Mouse (Mus musculus) heart, embryonic 11.5 days (tissue): ENCODE measurements around the gene Dapk1. TPM values are rescaled to one million over a fixed set of nuclear protein-coding genes. Genes with fewer than 3 reads are reported as not detected.

Experiments
- ATAC-seq: fragments of 200-750 bp; cut with Nextera tagmentation; replicated peaks from 2 replicates; pipeline ENCODE4 v1.8.0; 2017; ENCODE audit warnings: moderate library complexity; ENCODE audit not compliant: insufficient number of reproducible peaks, low FRiP score, low TSS enrichment
- H3K27ac ChIP-seq: fragments of 300-500 bp; sonication (generic); 2 replicates; pipeline ENCODE4 v1.5.1; 2014; ENCODE audit warnings: mild to moderate bottlenecking, low read depth, low read length
- H3K27me3 ChIP-seq: fragments of 300-500 bp; sonication (generic); 2 replicates; pipeline ENCODE4 v1.6.1; 2014; ENCODE audit warnings: mild to moderate bottlenecking, low read length, mixed read lengths; ENCODE audit not compliant: control insufficient read depth, insufficient read depth
- H3K36me3 ChIP-seq: fragments of 300-500 bp; sonication (generic); 2 replicates; pipeline ENCODE4 v1.6.1; 2014; ENCODE audit warnings: mild to moderate bottlenecking, low read length, moderate library complexity, mixed read lengths; ENCODE audit not compliant: control insufficient read depth, insufficient read depth
- H3K4me1 ChIP-seq: fragments of 300-500 bp; sonication (generic); 2 replicates; pipeline ENCODE4 v1.6.1; 2014; ENCODE audit warnings: low read length; ENCODE audit not compliant: control insufficient read depth, insufficient read depth
- H3K4me2 ChIP-seq: fragments of 300-500 bp; sonication (generic); 2 replicates; pipeline ENCODE4 v1.6.1; 2014; ENCODE audit warnings: mild to moderate bottlenecking, moderate library complexity
- H3K4me3 ChIP-seq: fragments of 300-500 bp; sonication (generic); 2 replicates; pipeline ENCODE4 v1.5.1; 2014; ENCODE audit warnings: low read depth, low read length
- H3K9ac ChIP-seq: fragments of 300-500 bp; sonication (generic); 2 replicates; pipeline ENCODE4 v1.6.1; 2014; ENCODE audit warnings: mild to moderate bottlenecking, low read depth, low read length, moderate library complexity
- H3K9me3 ChIP-seq: fragments of 300-500 bp; sonication (generic); replicated peaks from 2 replicates; pipeline ENCODE4 v1.6.1; 2016; ENCODE audit warnings: low read length; ENCODE audit not compliant: control insufficient read depth
- WGBS: fragments of 180-500 bp; shearing (Covaris S2); extraction: QIAGEN DNeasy Blood & Tissue Kit; methylation state at CpG from one replicate; pipeline ENCODE4 v1.1.7; 2014; ENCODE audit not compliant: insufficient replicate concordance; 5-methylcytosine and 5-hydroxymethylcytosine counted together
- polyA plus RNA-seq: library from polyadenylated mRNA; unstranded; fragments of >200 nt; fragmentation: Nextera tagmentation; extraction: Ambion mirVana; gene quantifications from 2 replicates; pipeline ENCODE4 v1.2.1, GENCODE M21; 2014

Dapk1 gene
- polyA plus RNA-seq, 1 experiment from 2014 or later = 9.8 TPM

DNA sequence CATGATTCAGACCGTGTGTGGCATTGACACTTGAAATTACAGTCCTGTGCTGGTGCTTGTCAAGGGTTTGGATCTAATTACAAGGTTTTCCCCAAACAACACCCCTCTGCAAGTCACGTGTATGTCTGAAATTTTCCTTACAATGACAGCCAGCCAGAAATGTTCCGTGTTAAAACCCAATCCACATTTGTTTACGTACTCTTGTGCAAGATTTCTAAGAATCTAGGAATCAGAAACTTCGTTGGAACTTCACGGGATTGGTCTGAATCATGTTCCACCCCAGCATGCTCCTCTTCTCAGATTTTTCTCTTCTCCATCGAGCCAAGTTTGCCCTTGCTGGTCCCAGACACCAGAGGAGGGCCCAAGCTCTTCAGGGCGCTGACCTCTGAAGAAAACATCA, 27.8 kb upstream of the Dapk1 start:
- no peaks in the 10 kb centered on the region for H3K36me3 ChIP-seq
- no peak for ATAC-seq
- no peak overlapping the region for H3K4me3 ChIP-seq
- no peak overlapping the region for H3K27ac ChIP-seq
- H3K27me3 ChIP-seq = no peaks in the 10 kb centered on the region
- WGBS = 77% methylated on average over 8 of the region's 8 CpGs
- H3K9me3 ChIP-seq = no peaks in the 10 kb centered on the region
- H3K4me1 ChIP-seq = no peaks in the 10 kb centered on the region
- H3K9ac ChIP-seq = no peak overlapping the region
- no peak overlapping the region for H3K4me2 ChIP-seq

DNA sequence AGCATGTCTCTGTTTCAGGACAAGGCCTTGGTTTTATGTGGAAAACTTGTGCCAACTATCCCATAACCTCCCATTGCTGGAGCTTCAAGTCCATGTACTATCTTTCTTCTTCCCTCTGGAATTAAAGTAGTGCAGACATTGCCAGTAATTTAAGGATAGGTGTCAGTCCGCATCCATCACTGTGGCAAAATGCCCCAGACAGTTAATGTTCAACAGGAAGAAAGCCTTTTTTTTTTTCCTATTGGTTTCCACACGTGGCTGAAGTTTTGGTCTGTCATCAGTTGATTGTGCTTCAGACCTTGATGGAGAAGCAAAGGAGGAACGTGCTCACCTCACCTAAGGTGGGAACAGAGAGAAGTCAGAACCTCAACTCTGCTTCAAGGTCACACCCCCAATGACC, 23.2 kb upstream of the Dapk1 start:
- no peaks in the 10 kb centered on the region for H3K27me3 ChIP-seq
- no peaks in the 10 kb centered on the region for H3K9me3 ChIP-seq
- no peak overlapping the region for H3K9ac ChIP-seq
- H3K4me2 ChIP-seq = no peak overlapping the region
- no peaks in the 10 kb centered on the region for H3K4me1 ChIP-seq
- no peaks in the 10 kb centered on the region for H3K36me3 ChIP-seq
- H3K27ac ChIP-seq = no peak overlapping the region
- ATAC-seq = no peak
- WGBS = 67% methylated on average over 3 of the region's 3 CpGs
- H3K4me3 ChIP-seq = no peak overlapping the region

DNA sequence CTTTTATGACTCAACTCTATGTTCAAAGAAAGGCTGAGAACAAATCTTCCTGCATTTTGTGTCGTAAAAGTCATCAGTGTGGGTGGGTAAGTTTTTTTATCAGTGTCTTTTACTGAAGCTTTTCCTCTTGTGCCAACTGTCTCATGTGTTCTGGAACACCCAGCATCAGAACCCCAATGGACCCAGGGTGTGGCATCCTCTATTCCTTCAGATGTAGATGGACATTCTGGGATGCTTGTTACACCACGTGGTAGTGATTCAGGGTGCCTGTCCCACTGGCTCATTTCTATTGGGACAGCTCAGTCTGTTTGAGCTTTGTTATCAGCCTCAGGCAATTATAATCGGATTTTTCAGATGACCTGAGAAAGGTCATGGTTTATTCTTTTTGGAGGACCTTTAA, 6.9 kb upstream of the Dapk1 start:
- no peaks in the 10 kb centered on the region for H3K36me3 ChIP-seq
- H3K4me2 ChIP-seq = no peak overlapping the region
- H3K4me1 ChIP-seq = no peaks in the 10 kb centered on the region
- H3K9ac ChIP-seq = no peak overlapping the region
- H3K4me3 ChIP-seq = no peak overlapping the region
- no peak overlapping the region for H3K27ac ChIP-seq
- no peaks in the 10 kb centered on the region for H3K27me3 ChIP-seq
- H3K9me3 ChIP-seq = 0 out of 2 replicates have a peak, but pooled peaks cover 2% of the 10 kb centered on the region
- ATAC-seq = no peak
- WGBS = 75% methylated on average over 3 of the region's 3 CpGs

DNA sequence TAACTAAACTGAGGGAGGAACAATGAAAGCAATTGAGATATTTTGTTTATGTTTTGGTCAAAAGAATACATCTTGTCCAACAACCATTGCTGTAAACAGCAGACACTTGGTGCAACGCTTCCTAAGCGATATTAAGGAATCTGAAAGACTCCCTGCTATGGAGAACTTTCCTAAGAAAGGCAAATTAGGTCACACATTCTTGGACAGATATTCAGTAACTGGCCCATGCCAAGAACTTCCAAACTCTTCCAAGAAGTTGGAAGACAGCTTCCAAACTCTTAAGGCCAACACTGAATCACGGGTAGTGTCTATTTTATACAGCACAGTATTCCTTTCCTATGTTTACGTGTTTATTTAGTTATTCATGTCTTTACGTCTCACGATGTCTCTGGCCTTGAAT, 6.2 kb upstream of the Dapk1 start:
- Histone ChIP-seq H3K9me3 (0 out of 2 replicates have a peak, but pooled peaks cover 2% of the 10 kb centered on the region), H3K36me3 (no peaks in the 10 kb centered on the region), H3K27me3 (no peaks in the 10 kb centered on the region), H3K4me2 (no peak overlapping the region), H3K27ac (no peak overlapping the region), H3K4me1 (no peaks in the 10 kb centered on the region), H3K4me3 (no peak overlapping the region), H3K9ac (no peak overlapping the region)
- no peak for ATAC-seq
- WGBS = 91% methylated on average over 6 of the region's 6 CpGs

DNA sequence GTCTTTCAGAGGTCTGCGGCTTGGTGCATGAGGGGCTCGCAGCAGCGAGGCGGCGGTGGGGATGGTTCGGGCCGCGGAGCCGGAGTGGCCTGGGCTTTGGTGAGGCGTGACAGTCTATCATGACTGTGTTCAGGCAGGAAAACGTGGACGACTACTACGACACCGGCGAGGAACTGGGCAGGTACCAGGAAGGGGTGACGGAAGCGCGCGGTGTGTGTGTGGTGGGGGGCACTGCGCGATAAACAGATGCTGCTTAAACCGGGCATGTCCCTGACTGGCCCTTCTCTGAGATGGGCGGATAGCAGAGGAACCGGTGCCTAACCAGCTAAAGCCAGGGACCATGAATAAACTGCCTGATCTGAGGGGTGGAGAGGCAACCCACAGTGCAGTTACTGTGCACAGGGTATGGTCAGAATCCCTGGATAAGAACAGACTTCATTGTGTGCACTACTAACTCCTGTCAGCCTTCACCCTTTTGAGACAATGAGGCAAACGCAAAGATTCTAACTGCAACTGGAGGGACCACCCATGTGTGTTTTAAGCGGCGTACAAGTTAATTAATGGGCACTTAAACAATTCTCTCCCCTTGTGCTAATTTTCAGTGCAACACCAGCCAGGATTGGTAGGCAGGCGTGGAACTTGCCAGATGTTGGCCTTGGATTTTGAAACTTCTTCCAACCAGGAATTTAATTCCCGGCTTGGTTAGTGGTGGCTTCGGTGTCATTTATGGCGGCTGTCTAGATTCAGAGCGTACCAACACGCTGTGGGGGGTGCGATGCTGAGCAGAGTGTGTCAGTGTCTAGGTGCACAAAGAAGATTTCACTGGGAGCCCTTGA, 887 bp downstream of the Dapk1 start:
- peak overlapping the region; percentile 84 for H3K9ac ChIP-seq
- ATAC-seq = peak; percentile 47
- peak overlapping the region; percentile 84 for H3K4me3 ChIP-seq
- H3K4me1 ChIP-seq = no peaks in the 10 kb centered on the region
- no peaks in the 10 kb centered on the region for H3K36me3 ChIP-seq
- no peaks in the 10 kb centered on the region for H3K9me3 ChIP-seq
- WGBS = 16% methylated on average over 34 of the region's 34 CpGs
- peak overlapping the region; percentile 89 for H3K4me2 ChIP-seq
- H3K27me3 ChIP-seq = no peaks in the 10 kb centered on the region
- H3K27ac ChIP-seq = peak overlapping the region; percentile 64

DNA sequence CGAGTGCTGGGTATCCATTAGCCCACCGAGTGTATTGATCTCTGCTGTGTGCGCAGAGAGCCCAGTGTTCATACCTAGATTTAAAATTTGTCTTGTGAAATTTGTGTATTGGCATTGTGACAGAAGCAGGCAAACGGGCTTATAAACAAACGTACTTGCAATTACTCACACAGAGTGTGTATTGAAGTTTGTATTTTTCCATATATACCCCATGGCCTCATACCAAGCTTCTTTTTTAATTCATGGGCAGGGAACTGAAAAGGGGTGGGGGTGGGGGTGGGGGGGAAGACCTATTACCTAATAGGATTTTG, 1.5 kb downstream of the Dapk1 start:
- no peaks in the 10 kb centered on the region for H3K27me3 ChIP-seq
- no peaks in the 10 kb centered on the region for H3K9me3 ChIP-seq
- H3K4me2 ChIP-seq = peak overlapping the region; percentile 89
- peak overlapping the region; percentile 84 for H3K4me3 ChIP-seq
- no peak for ATAC-seq
- H3K9ac ChIP-seq = no peak overlapping the region
- H3K36me3 ChIP-seq = no peaks in the 10 kb centered on the region
- 72% methylated on average over 5 of the region's 5 CpGs for WGBS
- H3K4me1 ChIP-seq = no peaks in the 10 kb centered on the region
- H3K27ac ChIP-seq = no peak overlapping the region

DNA sequence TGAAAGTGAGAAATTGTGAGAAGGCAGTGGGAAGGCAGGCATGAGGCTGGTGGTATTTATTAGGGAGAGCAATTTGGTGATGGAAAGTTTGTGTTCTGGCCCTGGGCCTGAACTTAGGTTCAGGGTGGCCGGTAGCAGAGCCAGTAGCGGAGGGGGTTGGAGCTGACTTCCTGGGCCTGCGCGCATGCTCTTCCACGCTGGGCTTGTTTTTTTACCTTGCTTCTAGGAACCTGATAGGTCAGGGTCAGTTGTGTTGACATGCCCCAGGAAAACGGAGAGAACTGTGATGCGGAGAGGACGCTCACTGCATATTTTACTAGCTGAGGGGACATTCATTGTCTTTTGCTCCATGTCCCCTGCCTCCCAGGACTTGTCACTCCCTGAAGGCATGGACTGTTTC, 5.7 kb downstream of the Dapk1 start:
- no peak overlapping the region for H3K4me2 ChIP-seq
- peaks cover 5% of the 10 kb centered on the region; the same call in 1 of the 2 replicates for H3K4me1 ChIP-seq
- H3K9ac ChIP-seq = no peak overlapping the region
- H3K36me3 ChIP-seq = no peaks in the 10 kb centered on the region
- H3K4me3 ChIP-seq = no peak overlapping the region
- H3K27me3 ChIP-seq = no peaks in the 10 kb centered on the region
- ATAC-seq = no peak
- H3K9me3 ChIP-seq = no peaks in the 10 kb centered on the region
- 85% methylated on average over 8 of the region's 8 CpGs for WGBS
- H3K27ac ChIP-seq = no peak overlapping the region

DNA sequence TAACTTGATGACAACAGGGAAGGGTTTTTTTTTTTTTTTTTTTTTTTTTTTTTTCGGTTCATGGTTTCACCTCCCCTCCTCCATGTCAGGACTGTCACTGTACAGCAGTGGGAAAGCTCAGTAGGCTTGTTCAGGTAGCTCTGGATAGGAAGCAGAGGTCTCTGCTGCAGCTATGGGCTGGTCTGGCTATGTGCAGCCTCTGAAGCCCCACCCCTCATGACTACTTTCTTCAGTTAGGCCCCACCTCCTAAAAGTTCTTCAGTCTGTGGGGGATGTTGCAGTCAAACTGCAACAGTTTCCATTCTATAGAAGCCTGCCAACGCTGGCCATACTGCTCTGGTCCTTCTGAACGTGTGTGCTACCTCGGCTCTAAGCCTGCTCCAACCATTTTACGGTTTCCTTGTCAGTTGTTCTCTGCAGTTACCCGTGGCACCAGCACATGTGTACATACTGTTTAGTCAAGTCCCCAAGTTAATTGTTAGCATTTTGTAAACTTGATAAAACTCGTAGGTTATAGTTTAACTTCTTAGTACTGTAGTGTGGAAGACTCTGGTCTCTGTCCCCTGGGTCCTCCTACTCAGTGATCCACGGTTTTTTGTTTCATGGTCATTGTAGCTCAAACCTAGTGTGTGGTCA, 6.8 kb downstream of the Dapk1 start:
- H3K9me3 ChIP-seq = no peaks in the 10 kb centered on the region
- H3K4me2 ChIP-seq = no peak overlapping the region
- no peak overlapping the region for H3K4me3 ChIP-seq
- H3K9ac ChIP-seq = no peak overlapping the region
- no peak overlapping the region for H3K27ac ChIP-seq
- 75% methylated on average over 8 of the region's 8 CpGs for WGBS
- H3K36me3 ChIP-seq = no peaks in the 10 kb centered on the region
- peaks cover 5% of the 10 kb centered on the region; the same call in 1 of the 2 replicates for H3K4me1 ChIP-seq
- ATAC-seq = no peak
- no peaks in the 10 kb centered on the region for H3K27me3 ChIP-seq

DNA sequence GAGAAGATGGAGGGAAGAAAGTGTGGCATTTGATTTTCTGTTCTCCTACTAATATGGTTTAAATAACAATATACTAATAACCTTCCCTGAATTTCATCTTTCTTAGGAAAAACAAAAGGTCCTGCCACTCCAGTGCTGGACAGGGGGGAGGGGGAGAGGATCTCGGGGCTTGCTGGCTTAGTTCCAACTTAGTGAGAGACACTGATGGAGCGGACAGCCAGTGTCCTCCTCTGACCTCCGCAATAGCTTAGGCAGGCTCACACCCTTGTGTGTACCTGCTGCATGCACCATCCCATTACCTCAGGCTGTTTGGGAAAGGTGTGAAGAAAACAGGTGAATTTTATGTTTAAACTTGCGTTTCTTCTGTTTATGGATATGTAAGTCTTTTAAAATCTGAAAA, 7.5 kb downstream of the Dapk1 start:
- Histone ChIP-seq H3K27me3 (no peaks in the 10 kb centered on the region), H3K9me3 (no peaks in the 10 kb centered on the region), H3K9ac (no peak overlapping the region), H3K4me2 (no peak overlapping the region), H3K4me3 (no peak overlapping the region), H3K36me3 (no peaks in the 10 kb centered on the region), H3K27ac (no peak overlapping the region), H3K4me1 (peaks cover 5% of the 10 kb centered on the region; the same call in 1 of the 2 replicates)
- WGBS = 49% methylated on average over 4 of the region's 4 CpGs
- ATAC-seq = no peak
